Mouse (Mus musculus): Measurements from ENCODE around the gene Tanc1.

DNA sequence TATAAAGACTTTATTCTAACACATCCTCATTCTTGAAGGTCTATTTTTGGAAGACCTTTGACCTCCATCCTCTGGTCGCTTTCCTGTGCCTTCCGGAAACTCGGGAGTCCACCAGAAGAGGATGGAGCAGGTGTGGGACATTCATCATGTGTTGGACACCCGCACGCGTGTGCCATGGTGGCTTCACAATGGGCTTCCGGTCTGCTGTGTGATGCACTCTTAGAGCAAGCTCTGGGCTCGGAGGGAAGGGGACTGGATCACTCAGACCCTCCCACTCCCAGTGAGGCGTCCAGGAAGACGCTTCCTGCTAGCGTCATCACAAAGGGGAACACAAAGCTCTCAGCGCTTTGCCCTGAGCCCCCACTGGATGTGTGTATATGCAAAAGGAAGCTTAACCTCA lies 95.0 kb downstream of the Tanc1 start:
- no peak for TF ChIP-seq CTCF (IDR thresholded peaks at IDR 0.05; ENCODE audit: low read depth)
- no peak for TF ChIP-seq EP300 (IDR thresholded peaks at IDR 0.05; ENCODE audit: low read depth)
